Mouse (Mus musculus) brain, embryonic 14.5 days (tissue): Measurements from ENCODE around the gene Phf19.

Source experiments
- CTCF ChIP-seq: fragments of 200-500 bp; IDR thresholded peaks from 2 replicates; pipeline ENCODE4 v1.5.1; 2012; ENCODE audit warnings: inconsistent platforms, mild to moderate bottlenecking, moderate library complexity, borderline replicate concordance; ENCODE audit not compliant: insufficient read depth, insufficient read length; ENCODE audit errors: extremely low read depth
- POLR2A ChIP-seq: fragments of 200-500 bp; IDR thresholded peaks from 2 replicates; pipeline ENCODE4 v1.6.1; 2012; ENCODE audit warnings: mild to moderate bottlenecking, inconsistent platforms, borderline replicate concordance; ENCODE audit not compliant: poor library complexity, insufficient read depth, insufficient read length, severe bottlenecking; ENCODE audit errors: extremely low read depth

DNA sequence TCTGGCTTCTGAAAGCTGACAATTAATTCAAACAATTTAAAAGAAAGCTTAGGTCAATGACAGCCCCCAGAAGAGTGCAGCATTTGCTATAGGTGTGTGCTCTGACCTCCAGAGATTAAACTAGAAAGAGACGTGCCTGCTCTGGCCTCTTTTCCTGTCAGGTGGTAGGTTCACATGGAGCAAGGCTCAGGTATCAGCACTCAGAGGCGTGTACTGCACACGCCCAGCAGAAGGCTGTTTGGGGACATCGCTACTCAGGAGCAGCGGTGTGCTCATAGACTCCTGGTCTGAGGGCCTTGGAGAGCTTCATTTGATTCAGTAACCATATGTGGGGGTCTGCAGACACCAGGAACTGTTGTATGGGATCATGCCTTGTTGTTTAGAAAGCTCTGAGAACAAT lies 13.5 kb upstream of the Phf19 start:
- TF ChIP-seq CTCF (no peak), POLR2A (no peak)
